Mouse (Mus musculus): Measurements from ENCODE around the gene Bok.
"Not testable (repeated sequence)": the region's sequence is repeated elsewhere in the genome, so short reads cannot be mapped to it uniquely, and the experiment has no call there.

Gene Bok

GRCm38 (mm10) chr1:93685401-93686244 is at the start of gene Bok:
TSS of gene Bok (plus strand) at chr1:93685660.
- DNase-seq (ENCODE audit: low spot score) = no peak

- peak; percentile 27 for DNase-seq (ENCODE audit: low spot score)
These were observed 49.1 kb upstream of the Bok start for GRCm38 (mm10) chr1:93636211-93636897.

GRCm38 (mm10) chr1:93641978-93642377 is 43.5 kb upstream of the Bok start:
- no peak for DNase-seq (ENCODE audit: low spot score)

GRCm38 (mm10) chr1:93642692-93643091 is 42.8 kb upstream of the Bok start:
- no peak for DNase-seq (ENCODE audit: low spot score)

- DNase-seq (ENCODE audit: low spot score) = no peak
These were observed 35.8 kb upstream of the Bok start for GRCm38 (mm10) chr1:93649604-93650172.

- DNase-seq (ENCODE audit: low spot score) = no peak
These were observed 31.2 kb upstream of the Bok start for GRCm38 (mm10) chr1:93654275-93654674.

GRCm38 (mm10) chr1:93654798-93655197 is 30.7 kb upstream of the Bok start:
- DNase-seq (ENCODE audit: low spot score) = no peak

- no peak for DNase-seq (ENCODE audit: low spot score)
These were observed 29.0 kb upstream of the Bok start for GRCm38 (mm10) chr1:93656325-93657024.

GRCm38 (mm10) chr1:93657025-93657360 is 28.5 kb upstream of the Bok start:
- DNase-seq (ENCODE audit: low spot score) = no peak

GRCm38 (mm10) chr1:93658559-93658958 is 26.9 kb upstream of the Bok start, which contains the start of gene Stk25:
TSS of gene Stk25 (minus strand) at chr1:93658659.
- not testable (repeated sequence) for DNase-seq (ENCODE audit: low spot score)

- peak; percentile 40 for DNase-seq (ENCODE audit: low spot score)
These were observed 17.6 kb upstream of the Bok start for GRCm38 (mm10) chr1:93667760-93668400.

GRCm38 (mm10) chr1:93668791-93669548 is 16.5 kb upstream of the Bok start:
- peak; percentile 45 for DNase-seq (ENCODE audit: low spot score)

GRCm38 (mm10) chr1:93669941-93670340 is 15.5 kb upstream of the Bok start:
- no peak for DNase-seq (ENCODE audit: low spot score)

GRCm38 (mm10) chr1:93672682-93673081 is 12.8 kb upstream of the Bok start:
- DNase-seq (ENCODE audit: low spot score) = no peak

- no peak for DNase-seq (ENCODE audit: low spot score)
These were observed 7.1 kb upstream of the Bok start for GRCm38 (mm10) chr1:93678386-93678785.

GRCm38 (mm10) chr1:93679889-93680568 is 5.4 kb upstream of the Bok start:
- no peak for DNase-seq (ENCODE audit: low spot score)

- DNase-seq (ENCODE audit: low spot score) = no peak
These were observed 943 bp downstream of the Bok start for GRCm38 (mm10) chr1:93686245-93686960.

GRCm38 (mm10) chr1:93686961-93687320 is 1.5 kb downstream of the Bok start:
- DNase-seq (ENCODE audit: low spot score) = no peak

GRCm38 (mm10) chr1:93688154-93688553 is 2.7 kb downstream of the Bok start:
- no peak for DNase-seq (ENCODE audit: low spot score)

GRCm38 (mm10) chr1:93689901-93690496 is 4.5 kb downstream of the Bok start:
- DNase-seq (ENCODE audit: low spot score) = no peak
